Mouse (Mus musculus) heart, postnatal 0 days (tissue): ENCODE measurements at regions not wholly inside any gene's neighbourhood (a gene's known extent, or its start where the extent isn't known, plus 50 kb on each side); places are given as distances from the start of the nearest gene placed in this dataset.

ENCODE experiments used
- CTCF ChIP-seq: IDR thresholded peaks from 2 replicates; pipeline ENCODE4 v1.5.1; 2016; ENCODE audit warnings: antibody characterized with exemption, control low read depth, low read depth
- EP300 ChIP-seq: IDR thresholded peaks from 2 replicates; pipeline ENCODE4 v1.6.1; 2016; ENCODE audit warnings: antibody characterized with exemption, low read depth

- TF ChIP-seq CTCF (no peak), EP300 (no peak)
Observed at GRCm38 (mm10) chr12:16140511-16141110, 323.9 kb upstream of the Trib2 start.
